Mouse (Mus musculus) monocyte, adult 5-6 weeks (primary cell): ENCODE data around the gene Dph2. TPM values are rescaled to one million over a fixed set of nuclear protein-coding genes. Genes with fewer than 3 reads are reported as not detected.

Source experiments
- ATAC-seq: fragments of 153-309, 156-312 bp; replicated peaks from 2 replicates; pipeline ENCODE4 v1.8.0; 2017; ENCODE audit warnings: mild to moderate bottlenecking; ENCODE audit not compliant: low TSS enrichment, insufficient number of reproducible peaks, severe bottlenecking, poor library complexity, low FRiP score
- total RNA-seq: library from RNA; stranded (forward); fragments of 200-1000, 200-491, 200-594 nt; gene quantifications from 3 replicates; pipeline ENCODE4 v1.2.3, GENCODE M21; 2017

Dph2 gene
- total RNA-seq, 1 experiment from 2014 or later, result 4.2 TPM

DNA sequence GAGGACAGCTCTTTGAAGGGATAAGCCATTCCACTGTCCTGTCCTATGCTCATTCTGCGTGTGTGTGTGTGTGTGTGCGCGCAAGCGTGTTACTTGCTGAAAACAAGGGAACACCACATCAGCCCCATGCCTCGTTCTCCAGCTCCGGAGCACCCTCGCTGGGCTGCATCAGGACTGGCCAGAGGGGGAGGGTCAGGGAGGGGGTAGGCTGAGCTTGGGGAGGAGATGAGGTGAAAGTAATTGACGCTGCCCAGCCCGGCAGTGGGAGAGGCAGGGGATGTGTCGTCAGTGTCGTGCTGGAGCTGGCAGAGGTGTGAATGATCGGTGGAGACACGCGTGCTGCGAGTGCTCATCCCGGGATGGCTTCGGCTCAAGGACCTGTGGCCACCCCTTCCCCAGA, 42.8 kb downstream of the Dph2 start:
- ATAC-seq, result no peak

DNA sequence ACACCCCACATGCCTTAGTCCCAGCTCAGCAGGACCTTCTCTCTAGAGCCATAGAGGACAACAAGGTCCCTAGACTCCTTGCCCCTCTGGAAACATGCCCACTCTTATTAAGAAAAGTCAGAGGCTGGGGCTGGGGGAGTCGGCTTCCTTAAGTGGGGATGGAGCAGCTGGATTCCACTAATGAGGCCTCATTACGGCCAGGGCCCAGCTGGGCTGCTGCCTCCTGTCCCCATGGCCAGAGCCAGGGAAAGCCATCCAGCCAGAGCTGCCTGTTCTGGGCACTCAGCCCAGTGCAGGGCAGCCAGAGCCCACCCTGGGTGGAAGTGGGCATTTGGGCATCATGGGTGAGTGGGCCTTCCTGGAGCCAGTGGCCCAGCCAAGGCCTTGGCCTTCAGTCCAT, 44.8 kb downstream of the Dph2 start:
- no peak for ATAC-seq

DNA sequence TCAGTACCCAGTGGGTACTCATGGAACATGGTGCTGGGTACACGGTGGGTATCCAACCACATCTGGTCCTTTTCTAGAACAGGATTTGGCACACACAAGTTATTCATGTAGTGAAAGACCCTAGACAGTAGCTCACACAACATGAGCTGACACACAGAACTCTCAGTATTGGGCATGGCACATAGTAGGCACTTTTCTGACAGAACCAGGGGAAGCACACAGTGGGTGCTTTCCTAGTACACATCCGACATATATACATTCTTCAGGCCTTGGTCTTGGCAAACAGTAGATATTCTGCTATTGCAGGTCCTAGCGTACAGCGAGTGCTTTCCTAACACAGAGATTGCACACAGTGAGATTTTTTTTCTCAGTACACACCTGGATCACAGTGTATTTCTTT, 45.6 kb downstream of the Dph2 start:
- no peak for ATAC-seq

DNA sequence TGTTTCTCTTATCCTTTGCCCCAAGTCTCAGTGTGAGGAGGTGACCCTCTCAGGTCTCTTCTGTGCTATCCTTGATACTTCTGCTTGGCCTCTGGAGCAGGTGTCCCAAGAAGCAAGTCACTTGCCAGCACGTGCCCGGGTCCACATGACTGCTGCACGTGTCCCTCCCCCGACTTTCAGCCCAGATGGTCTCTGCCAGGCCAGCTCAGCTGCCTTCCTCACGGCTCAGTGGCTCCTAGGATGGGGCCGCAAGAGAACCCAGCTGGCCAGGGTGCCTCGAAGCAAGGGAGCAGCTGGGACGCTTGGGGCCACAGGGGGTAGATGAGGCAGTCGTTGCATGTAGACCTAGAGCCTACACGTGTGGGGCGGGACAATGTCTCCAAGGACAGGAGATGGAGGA, 46.5 kb downstream of the Dph2 start:
- no peak for ATAC-seq

DNA sequence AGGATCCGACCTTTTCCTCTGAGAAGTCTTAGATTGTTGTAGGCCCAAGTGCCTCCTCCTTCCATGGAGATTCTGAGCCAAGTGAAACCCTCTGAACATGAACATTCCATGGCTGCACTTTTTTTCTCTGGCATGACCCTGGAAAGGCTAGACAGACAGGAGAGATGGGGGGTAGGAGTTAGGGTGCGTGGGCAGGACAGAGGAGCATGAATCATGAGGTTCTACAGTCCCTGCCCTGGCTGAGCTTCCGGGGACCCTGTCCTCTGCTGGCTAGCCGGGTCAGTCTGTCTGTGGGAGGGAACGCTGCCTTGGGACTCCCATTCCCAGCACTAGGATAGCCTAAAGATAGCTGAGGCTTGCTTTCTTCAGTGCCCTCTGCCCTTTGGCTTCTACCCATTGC, 47.4 kb downstream of the Dph2 start:
- ATAC-seq, result no peak

- ATAC-seq, result no peak
Measured at GRCm38 (mm10) chr4:117843101-117843500, 48.7 kb downstream of the Dph2 start.

DNA sequence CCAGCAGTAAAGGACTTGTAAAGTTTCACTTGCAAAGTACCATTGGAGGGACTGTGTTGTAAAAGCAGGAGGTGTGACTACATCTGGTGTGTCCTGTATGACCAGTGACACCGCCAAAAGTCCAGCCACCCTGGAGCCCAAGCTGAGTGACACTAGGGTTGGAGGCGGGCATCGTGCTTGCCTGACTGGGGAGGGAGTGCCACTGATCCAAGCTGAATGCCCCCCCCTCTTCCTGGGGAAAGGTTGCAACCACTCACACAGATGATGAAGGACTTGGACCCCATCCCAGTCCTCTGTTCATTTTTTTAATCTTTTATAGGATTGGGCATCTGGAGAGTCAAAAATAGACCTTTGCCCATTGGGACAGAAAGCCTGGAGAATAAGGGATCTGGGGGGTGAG, 50.3 kb downstream of the Dph2 start:
- ATAC-seq, result no peak

DNA sequence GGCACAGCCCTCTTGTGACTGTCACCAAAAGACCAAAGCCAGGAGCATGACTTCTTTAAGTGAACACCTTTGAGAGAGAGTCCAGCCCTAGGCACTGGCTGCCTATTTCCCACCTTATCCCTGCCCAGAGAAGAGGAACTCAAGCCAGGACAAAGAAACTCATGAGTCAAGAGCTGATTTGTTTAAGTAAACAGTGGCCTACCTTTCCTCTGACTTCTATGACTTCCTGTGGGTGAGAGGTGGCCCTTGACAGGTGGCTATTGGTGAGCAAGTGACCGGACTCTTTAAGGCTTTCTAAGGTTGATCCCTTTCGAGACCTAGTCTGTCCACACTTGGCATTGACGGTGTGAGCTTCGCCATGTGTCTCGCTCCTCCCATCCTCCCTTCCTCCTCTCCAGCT, 51.0 kb downstream of the Dph2 start:
- no peak for ATAC-seq

GRCm38 (mm10) chr4:117839366-117839765, 52.5 kb downstream of the Dph2 start:
- ATAC-seq, result no peak

Other genes starting within 250 kb of the Dph2 start
- gene Dmap1, start 209.8 kb downstream of the Dph2 start, total RNA-seq, result 18.1 to 30.9 TPM (median 23.9 TPM) in 3 replicates
- not detected in 3 replicates for gene Gm12845, start 167.6 kb downstream of the Dph2 start, total RNA-seq
- gene Klf17, start 126.4 kb downstream of the Dph2 start, total RNA-seq, result not detected in 3 replicates
- gene Slc6a9, start 57.5 kb downstream of the Dph2 start, total RNA-seq, result 1.8 to 2.8 TPM in 2 of 3 replicates, not detected in the other
- gene Ccdc24, start 19.5 kb downstream of the Dph2 start, total RNA-seq, result not detected in 3 replicates
- not detected in 3 replicates for gene B4galt2, start 8.5 kb downstream of the Dph2 start, total RNA-seq
- gene Atp6v0b, start 4.7 kb downstream of the Dph2 start, total RNA-seq, result 121 to 188 TPM (median 178 TPM) in 3 replicates
- 4.4 to 15.6 TPM (median 7.5 TPM) in 3 replicates for gene Ipo13, start 23.0 kb upstream of the Dph2 start, total RNA-seq
- not detected in 3 replicates for gene Artn, start 37.7 kb upstream of the Dph2 start, total RNA-seq
- 2.3 to 4.7 TPM (median 3.3 TPM) in 3 replicates for gene St3gal3, start 242.9 kb upstream of the Dph2 start, total RNA-seq